Mouse (Mus musculus) ovary, adult 10 weeks (tissue): Measurements from ENCODE around the gene Rexo2. TPM values are rescaled to one million over a fixed set of nuclear protein-coding genes. Genes with fewer than 3 reads are reported as not detected.

Source experiments
- polyA plus RNA-seq: library from polyadenylated mRNA; stranded (reverse); fragments of 350-450 nt; fragmentation: Illumina TruSeq; extraction: RNeasy Lipid Tissue Mini Kit (QIAGEN cat#74804); gene quantifications from one replicate; pipeline ENCODE4 v1.2.3, GENCODE M21; 2014

The Rexo2 gene
- 132 TPM for polyA plus RNA-seq

DNA sequence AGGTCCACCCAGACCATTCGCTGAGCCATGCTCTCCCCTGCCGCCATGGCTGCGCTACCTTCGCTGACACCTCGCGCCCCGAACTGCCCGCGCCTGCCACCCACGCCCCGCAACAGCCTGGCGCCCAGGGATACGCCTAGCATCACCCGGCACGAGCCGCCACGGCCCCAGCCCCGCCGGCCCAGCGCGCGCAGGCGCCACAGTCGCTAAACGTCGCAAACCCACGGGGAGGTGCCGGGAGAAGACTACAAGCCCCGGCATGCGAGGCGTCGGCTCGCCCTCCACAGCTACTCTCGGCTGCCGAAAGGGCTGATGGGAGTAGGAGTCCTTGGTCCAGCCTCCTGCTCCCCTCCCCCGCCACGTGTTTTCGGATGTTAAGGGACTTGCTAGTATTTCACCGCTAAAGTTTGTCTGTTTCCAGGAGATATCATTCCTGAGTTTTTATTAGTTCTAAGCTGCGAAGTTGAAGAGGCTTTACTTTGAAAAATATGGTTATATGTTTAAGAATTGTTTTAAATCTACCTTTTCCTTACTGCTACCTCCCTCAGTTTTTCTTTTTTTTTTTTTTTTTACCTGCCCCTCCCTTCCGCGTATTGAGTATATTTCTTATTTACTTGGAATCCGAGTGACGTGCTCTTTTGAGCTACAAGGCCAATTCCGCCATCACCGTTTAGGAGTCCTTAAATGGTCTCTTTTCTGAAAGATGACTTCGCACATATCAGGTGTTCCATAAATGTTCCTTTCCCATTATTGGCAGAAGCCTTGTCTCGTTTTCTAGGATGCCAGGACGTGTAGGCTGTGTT, at the start of gene Rexo2:
TSS of gene Rexo2 (minus strand) at position 213 of the 803 bp plus-strand sequence.

DNA sequence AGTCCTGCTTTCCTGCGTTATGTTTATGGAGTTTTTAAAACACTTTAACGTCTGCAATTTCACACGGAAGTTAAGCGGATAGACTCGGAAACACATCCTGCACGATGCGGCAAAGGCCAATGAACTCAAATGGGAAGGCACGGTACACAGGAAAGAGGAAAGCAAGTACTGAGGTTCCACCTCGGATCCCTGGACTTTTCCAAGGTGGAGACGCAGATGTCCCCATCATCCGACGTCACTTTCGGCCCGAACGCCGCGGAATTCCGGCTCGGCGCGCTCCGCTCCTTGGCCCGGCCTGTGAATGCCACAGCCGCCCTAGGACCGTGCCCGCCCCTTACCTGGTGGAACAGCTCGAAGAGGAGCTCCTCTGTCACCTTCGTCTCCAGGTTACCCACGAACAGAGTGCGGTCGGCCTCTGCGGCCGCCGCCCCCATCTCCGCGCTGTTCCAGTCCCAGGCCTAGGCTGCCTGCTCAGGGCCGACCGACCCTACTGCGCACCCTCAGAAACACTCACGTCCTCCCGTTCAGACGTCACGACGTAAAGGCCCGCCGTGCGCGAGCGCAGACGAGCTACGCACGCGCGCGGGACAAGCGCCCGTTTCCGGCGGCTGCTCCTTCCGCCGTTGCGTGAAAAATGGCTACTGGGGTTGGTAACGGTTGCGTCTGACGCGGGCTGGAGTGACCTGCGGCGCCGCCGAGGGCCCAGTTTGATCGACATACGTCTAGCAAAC, 14.6 kb upstream of the Rexo2 start, which contains the start of the genes Rbm7 and Gm5617:
TSS of gene Rbm7 (minus strand) at position 483 of the 731 bp plus-strand sequence.
TSS of gene Gm5617 (plus strand) at position 626 of the 731 bp plus-strand sequence.

Other genes starting within 250 kb of the Rexo2 start
- 11.5 TPM for gene Nxpe2, start 127.2 kb downstream of the Rexo2 start, polyA plus RNA-seq
- gene Rbm7, start 14.7 kb upstream of the Rexo2 start, polyA plus RNA-seq = 167 TPM
- not detected for gene Gm5617, start 14.8 kb upstream of the Rexo2 start, polyA plus RNA-seq
- 4.7 TPM for gene Nnmt, start 124.5 kb upstream of the Rexo2 start, polyA plus RNA-seq